Mouse (Mus musculus) forebrain, embryonic 16.5 days (tissue): Measurements from ENCODE around the gene Mtap. TPM values are rescaled to one million over a fixed set of nuclear protein-coding genes. Genes with fewer than 3 reads are reported as not detected.
A peak's percentile ranks its signal among the peaks of the same experiment; 100 is the strongest.

Source experiments
- ATAC-seq: fragments of 200-750 bp; cut with Nextera tagmentation; 2 replicates; pipeline ENCODE4 v1.8.0; 2017; ENCODE audit warnings: mild to moderate bottlenecking, moderate library complexity
- H3K27ac ChIP-seq: fragments of 300-500 bp; sonication (generic); 2 replicates; pipeline ENCODE4 v1.5.1; 2014; ENCODE audit warnings: low read length, control low read depth
- H3K27me3 ChIP-seq: fragments of 300-500 bp; sonication (generic); replicated peaks from 2 replicates; pipeline ENCODE4 v1.6.1; 2014; ENCODE audit warnings: low read length; ENCODE audit not compliant: control insufficient read depth, insufficient read depth
- H3K36me3 ChIP-seq: fragments of 300-500 bp; sonication (generic); 2 replicates; pipeline ENCODE4 v1.6.1; 2014; ENCODE audit not compliant: control insufficient read depth, insufficient read depth
- H3K4me1 ChIP-seq: fragments of 300-500 bp; sonication (generic); replicated peaks from 2 replicates; pipeline ENCODE4 v1.6.1; 2014; ENCODE audit warnings: low read length; ENCODE audit not compliant: control insufficient read depth, insufficient read depth
- H3K4me2 ChIP-seq: fragments of 300-500 bp; sonication (generic); 2 replicates; pipeline ENCODE4 v1.6.1; 2014; ENCODE audit warnings: mild to moderate bottlenecking, low read length, control low read depth
- H3K4me3 ChIP-seq: fragments of 300-500 bp; sonication (generic); replicated peaks from 2 replicates; pipeline ENCODE4 v1.5.1; 2014; ENCODE audit warnings: mild to moderate bottlenecking, low read length, control low read depth
- H3K9ac ChIP-seq: fragments of 300-500 bp; sonication (generic); replicated peaks from 2 replicates; pipeline ENCODE4 v1.6.1; 2014; ENCODE audit warnings: low read depth, low read length, control low read depth
- H3K9me3 ChIP-seq: fragments of 300-500 bp; sonication (generic); 2 replicates; pipeline ENCODE4 v1.6.1; 2016; ENCODE audit warnings: low read length; ENCODE audit not compliant: control insufficient read depth
- WGBS: fragments of 180-500 bp; shearing (Covaris S2); extraction: QIAGEN DNeasy Blood & Tissue Kit; methylation state at CpG from one replicate; pipeline ENCODE4 v1.1.7; 2014; 5-methylcytosine and 5-hydroxymethylcytosine counted together
- polyA plus RNA-seq: library from polyadenylated mRNA; unstranded; fragments of >200 nt; fragmentation: Nextera tagmentation; extraction: Ambion mirVana; gene quantifications from 2 replicates; pipeline ENCODE4 v1.2.1, GENCODE M21; 2015

The Mtap gene
- polyA plus RNA-seq, 1 experiment from 2014 or later: 24.8 TPM

- H3K4me3 ChIP-seq: no peak overlapping the region
- H3K36me3 ChIP-seq: 0 out of 2 replicates have a peak, but pooled peaks cover 6% of the 10 kb centered on the region
- H3K9ac ChIP-seq: no peak overlapping the region
- ATAC-seq: no peak
- H3K9me3 ChIP-seq: no peaks in the 10 kb centered on the region
- H3K27ac ChIP-seq: no peak overlapping the region
- 91% methylated on average over 3 of the region's 3 CpGs for WGBS
- H3K27me3 ChIP-seq: no peaks in the 10 kb centered on the region
- H3K4me2 ChIP-seq: no peak overlapping the region
- H3K4me1 ChIP-seq: no peaks in the 10 kb centered on the region
Observed at GRCm38 (mm10) chr4:89161389-89161788, 24.5 kb downstream of the Mtap start.

DNA sequence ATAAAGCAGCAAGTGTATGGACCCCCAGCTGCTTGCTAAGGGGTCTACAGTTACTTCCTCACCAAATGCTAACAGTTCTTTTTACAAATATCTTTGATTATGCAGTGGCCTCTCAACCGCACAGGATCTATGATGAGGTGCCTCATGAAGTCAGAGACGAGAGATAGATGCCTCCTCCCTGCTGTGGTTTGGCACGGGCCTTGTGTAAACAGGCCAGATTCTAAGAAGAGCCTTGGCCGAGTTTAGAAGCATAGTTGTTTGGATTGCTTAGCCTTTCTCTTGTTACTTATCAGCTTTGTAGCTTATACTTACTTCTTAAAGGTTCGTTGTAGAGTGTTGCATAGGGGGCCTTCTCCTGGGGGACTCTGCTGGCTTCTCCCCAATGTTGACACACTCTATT lies 25.6 kb downstream of the Mtap start:
- WGBS: 88% methylated on average over 5 of the region's 5 CpGs
- no peak overlapping the region for H3K9ac ChIP-seq

DNA sequence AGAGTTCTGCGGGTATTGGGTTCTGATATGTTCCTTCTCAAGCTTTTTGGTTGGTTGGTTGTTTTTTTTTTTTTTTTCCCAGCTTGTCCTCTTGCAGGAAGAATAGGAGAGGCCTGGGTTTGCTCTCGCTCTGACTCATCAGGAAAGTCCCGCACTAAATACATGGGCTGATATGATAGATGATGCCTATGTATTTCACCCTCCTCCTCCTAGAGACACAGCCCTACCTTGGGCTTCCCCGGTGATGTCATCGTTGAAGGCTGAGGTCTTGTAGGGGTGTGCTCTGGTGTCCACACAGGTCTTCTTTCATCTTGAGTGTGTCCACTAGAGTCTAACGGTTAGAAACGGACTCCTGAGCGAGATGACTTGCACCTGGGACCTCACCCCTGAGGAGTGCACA lies 26.7 kb downstream of the Mtap start:
- no peaks in the 10 kb centered on the region for H3K4me1 ChIP-seq
- H3K27ac ChIP-seq: no peak overlapping the region
- no peaks in the 10 kb centered on the region for H3K9me3 ChIP-seq
- H3K27me3 ChIP-seq: no peaks in the 10 kb centered on the region
- WGBS: 96% methylated on average over 8 of the region's 8 CpGs
- H3K4me3 ChIP-seq: no peak overlapping the region
- ATAC-seq: no peak
- H3K4me2 ChIP-seq: no peak overlapping the region
- no peak overlapping the region for H3K9ac ChIP-seq
- peaks cover 2% of the 10 kb centered on the region; the same call in 1 of the 2 replicates for H3K36me3 ChIP-seq

More for the DNA sequence above, 25.6 kb downstream of the Mtap start:
- no peaks in the 10 kb centered on the region for H3K9me3 ChIP-seq
- no peak overlapping the region for H3K27ac ChIP-seq
- H3K36me3 ChIP-seq: peaks cover 2% of the 10 kb centered on the region; the same call in 1 of the 2 replicates
- H3K4me2 ChIP-seq: no peak overlapping the region
- H3K27me3 ChIP-seq: no peaks in the 10 kb centered on the region
- H3K4me1 ChIP-seq: no peaks in the 10 kb centered on the region
- no peak for ATAC-seq
- no peak overlapping the region for H3K4me3 ChIP-seq

GRCm38 (mm10) chr4:89164681-89165080 lies 27.8 kb downstream of the Mtap start:
- Histone ChIP-seq H3K36me3 (peaks cover 2% of the 10 kb centered on the region; the same call in 1 of the 2 replicates), H3K27ac (no peak overlapping the region), H3K9ac (no peak overlapping the region), H3K27me3 (no peaks in the 10 kb centered on the region), H3K4me2 (no peak overlapping the region), H3K9me3 (no peaks in the 10 kb centered on the region), H3K4me3 (no peak overlapping the region), H3K4me1 (no peaks in the 10 kb centered on the region)
- no peak for ATAC-seq
- WGBS: 94% methylated on average over 2 of the region's 2 CpGs

GRCm38 (mm10) chr4:89168877-89169276 lies 32.0 kb downstream of the Mtap start:
- Histone ChIP-seq H3K27ac (no peak overlapping the region), H3K4me3 (no peak overlapping the region), H3K9ac (no peak overlapping the region), H3K36me3 (peaks cover 2% of the 10 kb centered on the region; the same call in 1 of the 2 replicates), H3K4me1 (no peaks in the 10 kb centered on the region), H3K27me3 (no peaks in the 10 kb centered on the region), H3K9me3 (no peaks in the 10 kb centered on the region), H3K4me2 (no peak overlapping the region)
- no peak for ATAC-seq
- WGBS: 95% methylated on average over 9 of the region's 9 CpGs

- Histone ChIP-seq H3K4me2 (no peak overlapping the region), H3K27me3 (no peaks in the 10 kb centered on the region), H3K4me1 (no peaks in the 10 kb centered on the region), H3K9ac (no peak overlapping the region), H3K36me3 (peaks cover 7% of the 10 kb centered on the region), H3K27ac (no peak overlapping the region), H3K4me3 (no peak overlapping the region), H3K9me3 (no peaks in the 10 kb centered on the region)
- WGBS: 90% methylated on average over 4 of the region's 4 CpGs
- ATAC-seq: no peak
Observed at GRCm38 (mm10) chr4:89169739-89170138, 32.8 kb downstream of the Mtap start.

DNA sequence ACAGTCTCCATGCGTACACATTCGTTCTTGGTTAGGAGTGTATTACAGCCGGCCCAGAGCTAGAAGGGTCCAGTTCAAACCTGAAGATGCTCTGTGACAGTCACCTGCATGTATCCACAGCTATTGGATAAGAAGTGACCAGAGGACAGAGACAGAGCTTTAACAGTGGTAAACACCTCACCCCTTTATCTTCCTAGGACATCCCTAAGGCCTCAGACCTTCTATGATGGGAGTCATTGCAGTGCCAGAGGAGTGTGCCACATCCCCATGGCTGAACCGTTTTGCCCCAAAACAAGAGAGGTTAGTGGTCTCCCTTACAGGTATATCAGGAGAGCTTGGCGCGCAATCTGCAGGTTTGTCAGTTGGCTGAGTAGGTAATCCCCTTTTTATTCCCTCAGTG lies 34.0 kb downstream of the Mtap start:
- Histone ChIP-seq H3K4me1 (no peaks in the 10 kb centered on the region), H3K36me3 (peaks cover 7% of the 10 kb centered on the region)

DNA sequence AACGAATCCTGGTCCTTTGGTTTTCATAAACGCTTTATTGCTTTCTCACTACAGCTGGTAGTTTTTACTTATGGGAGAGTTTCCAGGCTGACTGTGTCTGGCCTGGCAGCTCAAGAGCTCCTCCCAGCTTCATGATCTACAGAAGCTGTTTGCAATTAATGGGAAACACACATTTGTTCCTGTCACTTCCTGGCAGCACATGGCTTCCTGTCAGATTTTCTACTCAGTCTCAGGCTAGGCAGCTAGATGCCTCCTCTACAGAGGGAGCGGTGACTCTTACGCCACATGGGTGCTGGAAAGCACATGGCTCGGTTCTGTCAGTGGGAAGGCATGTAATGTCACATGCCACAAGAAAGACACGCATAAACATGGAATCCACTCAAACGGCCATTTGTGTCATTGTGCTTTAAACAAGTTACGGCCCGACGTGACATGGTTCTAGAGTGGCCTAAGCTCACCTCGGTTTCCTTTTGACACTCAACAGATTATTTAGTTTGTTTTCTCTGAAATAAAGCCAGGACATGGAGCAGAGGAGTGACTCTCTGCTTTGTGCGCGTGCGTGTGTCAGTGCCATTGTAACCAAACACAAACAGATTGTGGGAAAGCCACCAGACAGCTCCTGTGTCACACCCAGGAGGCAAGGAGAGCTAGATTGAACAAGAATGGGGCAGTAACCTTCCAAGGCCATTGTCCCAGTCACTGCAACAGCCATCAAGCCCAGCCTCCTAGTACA lies 36.1 kb downstream of the Mtap start:
- H3K27ac ChIP-seq: no peak overlapping the region
- no peak overlapping the region for H3K9ac ChIP-seq
- H3K4me1 ChIP-seq: no peaks in the 10 kb centered on the region
- H3K4me2 ChIP-seq: no peak overlapping the region
- ATAC-seq: peak; percentile 74
- 86% methylated on average over 14 of the region's 14 CpGs for WGBS
- no peaks in the 10 kb centered on the region for H3K27me3 ChIP-seq
- H3K36me3 ChIP-seq: peaks cover 9% of the 10 kb centered on the region
- no peaks in the 10 kb centered on the region for H3K9me3 ChIP-seq
- no peak overlapping the region for H3K4me3 ChIP-seq

More for the DNA sequence above, 34.0 kb downstream of the Mtap start:
- no peak overlapping the region for H3K4me2 ChIP-seq
- ATAC-seq: no peak
- H3K27me3 ChIP-seq: no peaks in the 10 kb centered on the region
- no peak overlapping the region for H3K4me3 ChIP-seq
- no peak overlapping the region for H3K9ac ChIP-seq
- 89% methylated on average over 6 of the region's 6 CpGs for WGBS
- no peak overlapping the region for H3K27ac ChIP-seq
- no peaks in the 10 kb centered on the region for H3K9me3 ChIP-seq

DNA sequence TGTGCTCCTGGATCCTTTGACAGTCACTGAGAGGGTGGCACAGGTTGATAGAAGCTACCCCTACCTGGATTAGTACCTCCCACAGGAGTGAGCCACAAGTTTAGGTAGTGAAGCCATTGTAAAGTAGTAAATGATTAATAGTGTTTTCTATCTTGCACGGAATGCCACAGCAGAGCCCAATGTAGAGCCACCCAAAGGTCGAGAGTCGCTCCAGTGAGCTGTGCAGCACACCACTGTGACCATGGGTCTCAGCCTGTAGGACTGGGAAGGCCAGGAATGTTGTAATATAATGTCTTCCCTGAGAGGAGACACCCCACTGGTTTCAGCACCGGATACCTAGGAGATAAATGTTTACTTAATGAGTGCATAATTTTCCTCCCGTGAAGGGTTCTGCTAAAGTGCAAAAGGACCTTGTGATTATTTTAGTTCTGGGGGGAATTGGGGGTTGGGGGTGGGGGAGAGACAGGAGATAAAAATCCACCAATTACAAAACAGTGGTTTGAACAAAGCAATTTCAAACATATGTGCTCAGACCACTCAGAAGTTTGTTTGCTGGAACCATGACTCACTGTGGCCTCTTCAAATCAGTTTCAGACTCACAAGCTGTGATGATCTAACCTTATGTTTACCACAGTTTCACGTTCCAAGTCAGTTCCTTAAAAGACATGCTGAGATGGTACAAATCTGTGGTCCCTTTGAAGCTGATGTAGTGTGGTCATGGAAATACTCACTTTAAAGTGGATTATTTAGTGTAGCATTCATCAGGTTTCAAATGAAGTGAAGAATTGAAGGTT lies 40.8 kb downstream of the Mtap start:
- Histone ChIP-seq H3K4me3 (no peak overlapping the region), H3K4me2 (no peak overlapping the region), H3K27me3 (no peaks in the 10 kb centered on the region), H3K4me1 (no peaks in the 10 kb centered on the region), H3K9ac (no peak overlapping the region), H3K27ac (no peak overlapping the region), H3K36me3 (peaks cover 19% of the 10 kb centered on the region), H3K9me3 (no peaks in the 10 kb centered on the region)
- ATAC-seq: no peak
- WGBS: 87% methylated on average over 6 of the region's 6 CpGs
